Mouse (Mus musculus): ENCODE measurements around the gene Itpr2. TPM values are rescaled to one million over a fixed set of nuclear protein-coding genes. Genes with fewer than 3 reads are reported as not detected.

Itpr2 gene
- polyA plus RNA-seq (2012): 0.14 and 0.17 TPM in 2 replicates

DNA sequence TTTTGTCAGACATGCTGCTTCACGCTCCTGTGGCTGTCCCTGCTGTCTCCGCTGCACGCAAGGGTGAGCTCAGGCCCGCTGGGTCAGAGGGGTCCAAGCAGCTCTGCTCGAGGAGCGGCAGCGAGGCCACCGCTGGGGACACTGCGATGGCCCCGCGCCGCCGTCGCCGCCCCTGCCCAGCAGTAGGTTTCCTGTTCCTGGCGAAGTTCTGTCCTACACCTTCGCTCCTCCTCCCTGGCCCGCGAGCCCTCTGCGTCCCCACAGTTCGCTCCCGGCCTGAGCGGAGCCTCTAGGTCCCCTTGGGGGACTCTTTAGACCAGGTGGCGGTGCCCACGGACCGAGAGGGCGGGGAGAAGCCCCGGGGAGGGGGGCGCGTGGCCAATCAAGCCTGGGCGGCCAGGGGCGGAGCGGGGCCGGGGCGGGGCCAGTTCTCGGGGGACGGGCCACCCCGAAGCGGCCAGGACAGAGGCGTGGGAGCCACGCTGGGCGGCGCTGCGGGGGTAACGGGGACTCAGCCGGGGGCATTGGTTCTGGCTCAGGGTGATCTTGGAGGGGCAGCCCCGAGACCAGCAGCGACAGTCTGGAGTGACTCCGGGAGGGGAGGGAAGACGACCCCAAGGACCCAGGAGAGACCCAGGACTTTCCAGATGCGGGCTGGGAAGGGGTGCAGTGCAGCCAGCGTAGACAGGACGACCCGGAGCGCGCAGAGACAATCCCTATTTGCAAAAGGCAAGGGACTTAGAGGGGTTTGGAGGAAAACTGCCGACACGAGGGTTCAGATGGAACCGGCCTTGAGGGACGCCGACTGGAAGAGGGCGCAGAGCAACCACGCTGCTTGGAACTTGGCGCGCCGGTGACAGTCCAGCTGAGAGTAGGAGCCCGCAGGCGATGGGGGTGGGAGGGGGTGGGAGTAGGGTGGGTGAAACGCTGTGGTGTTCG is at the start of gene Itpr2:
Itpr2 (minus strand) TSS at position 358 of the 939 bp plus-strand sequence.
- peaks cover 31% of the 10 kb centered on the region for H3K27me3 ChIP-seq (ENCODE audit: control insufficient read depth)
- H3K4me1 ChIP-seq (ENCODE audit: control insufficient read depth): peaks cover 67% of the 10 kb centered on the region
- peak within 1 kb of the TSS; percentile 69 for H3K4me3 ChIP-seq (replicated peaks)
- TF ChIP-seq TAL1 (IDR thresholded peaks at IDR 0.05; ENCODE audit: low read length) (no peak), GATA1 (IDR thresholded peaks at IDR 0.05; ENCODE audit: low read length) (no peak)
- no peaks in the 10 kb centered on the region for H3K36me3 ChIP-seq (ENCODE audit: control insufficient read depth)
- H3K9me3 ChIP-seq (ENCODE audit: control insufficient read depth, low read length): no peaks in the 10 kb centered on the region

DNA sequence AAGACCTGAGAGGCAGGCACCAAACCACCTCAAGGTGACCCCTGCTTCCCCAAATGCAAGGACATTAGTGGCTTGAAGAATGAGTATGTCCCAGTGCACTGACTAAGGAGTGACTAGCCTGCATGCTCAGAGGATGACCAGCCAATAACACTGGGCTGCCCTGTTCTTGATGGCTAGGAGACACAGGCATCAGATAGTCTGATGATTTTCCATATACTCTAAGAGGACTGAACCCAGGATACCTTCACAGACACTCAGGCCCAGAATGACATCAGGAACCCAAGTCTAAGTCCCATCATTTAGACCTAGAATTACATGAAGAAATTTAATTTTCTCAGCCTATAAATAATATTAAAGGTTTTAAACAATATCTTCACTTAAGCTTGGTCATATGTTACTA is 49.3 kb upstream of the Itpr2 start:
- Histone ChIP-seq H3K27me3 (ENCODE audit: control insufficient read depth) (no peaks in the 10 kb centered on the region), H3K36me3 (ENCODE audit: control insufficient read depth) (peaks cover 89% of the 10 kb centered on the region), H3K4me1 (ENCODE audit: control insufficient read depth) (peaks cover 2% of the 10 kb centered on the region; the same call in 1 of the 2 replicates)

DNA sequence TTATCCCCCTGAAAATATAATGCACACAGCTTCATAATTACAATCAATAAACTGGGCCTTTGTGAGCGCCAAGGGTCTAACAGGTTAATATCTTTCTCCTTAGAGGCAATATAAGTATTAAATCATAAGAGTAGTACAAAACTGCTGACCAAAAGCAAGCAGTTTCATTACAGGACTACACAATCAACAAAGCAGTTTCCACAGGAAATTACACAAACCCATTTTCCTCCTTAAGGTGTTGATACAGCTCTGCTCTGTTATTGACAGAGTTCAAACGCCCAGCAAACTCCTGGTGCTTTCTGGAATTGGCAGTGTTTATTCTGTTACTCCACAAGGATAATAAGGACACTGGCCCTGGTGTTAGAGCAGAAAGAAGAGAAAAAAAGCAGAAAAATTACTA is 48.4 kb upstream of the Itpr2 start:
- TF ChIP-seq TAL1 (IDR thresholded peaks at IDR 0.05; ENCODE audit: low read length) (no peak), GATA1 (IDR thresholded peaks at IDR 0.05; ENCODE audit: low read length) (no peak)
- Histone ChIP-seq H3K27me3 (ENCODE audit: control insufficient read depth) (no peaks in the 10 kb centered on the region), H3K4me3 (replicated peaks) (no peak overlapping the region), H3K4me1 (ENCODE audit: control insufficient read depth) (peaks cover 2% of the 10 kb centered on the region; the same call in 1 of the 2 replicates), H3K36me3 (ENCODE audit: control insufficient read depth) (peaks cover 80% of the 10 kb centered on the region), H3K9me3 (ENCODE audit: control insufficient read depth, low read length) (no peaks in the 10 kb centered on the region)

More for the DNA sequence above, 49.3 kb upstream of the Itpr2 start:
- no peaks in the 10 kb centered on the region for H3K9me3 ChIP-seq (ENCODE audit: control insufficient read depth, low read length)
- TF ChIP-seq TAL1 (IDR thresholded peaks at IDR 0.05; ENCODE audit: low read length): no peak
- no peak for TF ChIP-seq GATA1 (IDR thresholded peaks at IDR 0.05; ENCODE audit: low read length)
- no peak overlapping the region for H3K4me3 ChIP-seq (replicated peaks)

DNA sequence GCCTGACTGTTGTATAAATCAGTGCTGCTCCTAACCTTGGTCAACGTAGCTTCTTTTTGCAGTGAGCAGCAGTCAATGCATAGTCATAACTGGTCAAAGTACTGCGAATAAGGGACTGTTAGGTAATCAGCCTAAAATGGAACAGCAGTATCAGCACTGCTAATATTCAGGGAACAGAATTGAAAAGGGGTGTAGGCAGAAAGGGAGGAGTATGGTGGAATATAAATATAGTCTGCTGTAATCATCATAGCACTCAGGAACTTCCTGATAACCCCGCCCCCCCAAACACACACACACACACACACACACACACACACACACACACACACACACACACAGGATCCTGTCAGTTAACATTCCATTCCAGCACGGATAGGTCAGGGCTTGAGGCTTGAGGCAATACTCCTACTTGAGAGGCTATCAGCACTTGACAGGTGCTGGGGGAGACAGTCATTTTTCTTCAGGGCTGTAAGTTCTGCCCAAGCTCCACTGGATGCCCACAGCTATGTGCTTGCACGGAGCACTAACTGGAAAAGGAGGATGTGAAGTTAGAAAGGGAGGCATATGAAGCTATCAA is 43.4 kb upstream of the Itpr2 start:
- Histone ChIP-seq H3K4me3 (replicated peaks) (no peak overlapping the region), H3K36me3 (ENCODE audit: control insufficient read depth) (peaks cover 32% of the 10 kb centered on the region), H3K27me3 (ENCODE audit: control insufficient read depth) (no peaks in the 10 kb centered on the region; the same call in 1 of the 2 replicates), H3K9me3 (ENCODE audit: control insufficient read depth, low read length) (no peaks in the 10 kb centered on the region), H3K4me1 (ENCODE audit: control insufficient read depth) (peaks cover 2% of the 10 kb centered on the region; the same call in 1 of the 2 replicates)
- TF ChIP-seq GATA1 (IDR thresholded peaks at IDR 0.05; ENCODE audit: low read length) (no peak), TAL1 (IDR thresholded peaks at IDR 0.05; ENCODE audit: low read length) (no peak)

DNA sequence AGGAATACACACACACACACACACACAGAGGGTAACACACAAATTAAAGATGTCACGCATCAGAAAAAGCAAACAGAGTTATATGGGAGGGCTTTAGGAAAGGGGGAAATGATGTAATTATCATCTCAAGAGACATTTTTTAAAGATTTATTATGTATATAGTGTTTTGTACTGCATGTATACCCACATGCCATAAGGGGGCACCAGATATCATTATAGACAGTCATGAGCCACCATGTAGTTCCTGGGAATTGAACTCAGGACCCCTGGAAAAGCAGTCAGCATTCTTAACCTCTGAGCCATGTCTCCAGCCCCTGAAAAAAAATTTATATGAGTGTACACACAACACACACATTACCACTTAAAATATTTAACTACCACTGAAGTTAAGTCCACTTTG is 42.6 kb upstream of the Itpr2 start:
- peaks cover 2% of the 10 kb centered on the region; the same call in 1 of the 2 replicates for H3K4me1 ChIP-seq (ENCODE audit: control insufficient read depth)

DNA sequence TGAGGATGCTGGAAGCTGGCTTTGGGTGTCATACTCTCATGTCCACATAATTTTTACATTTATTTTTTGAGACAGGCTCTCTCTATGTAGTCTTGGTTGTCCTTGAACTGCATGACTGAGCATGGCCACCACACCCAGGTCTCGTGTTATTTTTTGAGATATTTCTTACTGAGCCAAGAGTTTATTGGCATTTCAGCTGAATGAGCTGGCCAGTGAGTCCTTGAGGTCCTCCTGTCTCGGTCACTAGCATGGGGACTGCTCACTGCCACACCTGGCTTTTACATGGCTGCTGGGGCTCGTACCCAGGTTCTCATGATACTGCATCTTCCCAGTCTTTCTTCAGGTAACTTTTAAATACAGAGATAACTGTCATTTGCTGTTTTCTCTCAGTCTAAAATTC is 38.4 kb upstream of the Itpr2 start:
- TF ChIP-seq GATA1 (IDR thresholded peaks at IDR 0.05; ENCODE audit: low read length) (no peak), TAL1 (IDR thresholded peaks at IDR 0.05; ENCODE audit: low read length) (no peak)
- H3K27me3 ChIP-seq (ENCODE audit: control insufficient read depth): no peaks in the 10 kb centered on the region; the same call in 1 of the 2 replicates
- H3K4me1 ChIP-seq (ENCODE audit: control insufficient read depth): no peaks in the 10 kb centered on the region
- H3K9me3 ChIP-seq (ENCODE audit: control insufficient read depth, low read length): no peaks in the 10 kb centered on the region
- H3K36me3 ChIP-seq (ENCODE audit: control insufficient read depth): no peaks in the 10 kb centered on the region
- H3K4me3 ChIP-seq (replicated peaks): no peak overlapping the region

More for the DNA sequence above, 42.6 kb upstream of the Itpr2 start:
- Histone ChIP-seq H3K4me3 (replicated peaks) (no peak overlapping the region), H3K36me3 (ENCODE audit: control insufficient read depth) (peaks cover 24% of the 10 kb centered on the region), H3K27me3 (ENCODE audit: control insufficient read depth) (no peaks in the 10 kb centered on the region; the same call in 1 of the 2 replicates), H3K9me3 (ENCODE audit: control insufficient read depth, low read length) (no peaks in the 10 kb centered on the region)
- TF ChIP-seq GATA1 (IDR thresholded peaks at IDR 0.05; ENCODE audit: low read length): no peak
- TF ChIP-seq TAL1 (IDR thresholded peaks at IDR 0.05; ENCODE audit: low read length): no peak

DNA sequence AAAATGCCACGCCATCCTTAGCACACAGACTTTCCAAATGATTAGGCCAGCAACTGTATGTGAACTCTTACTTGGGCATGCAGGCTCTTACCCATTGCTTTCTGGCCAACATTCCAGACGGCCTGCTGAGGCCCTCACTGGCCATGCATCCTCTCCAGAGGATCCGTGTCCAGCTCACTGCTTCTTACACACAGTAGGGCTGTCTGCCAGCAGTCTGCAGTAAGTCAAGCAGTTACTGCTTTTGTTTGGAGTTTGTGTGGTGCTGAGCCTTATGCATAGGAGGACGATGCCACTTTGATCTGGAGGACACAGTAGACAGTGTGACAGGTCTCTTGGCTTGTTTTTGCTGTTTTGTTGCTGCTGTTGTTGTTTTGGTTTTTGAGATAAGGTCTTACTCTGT is 36.6 kb upstream of the Itpr2 start:
- Histone ChIP-seq H3K4me1 (ENCODE audit: control insufficient read depth) (no peaks in the 10 kb centered on the region), H3K36me3 (ENCODE audit: control insufficient read depth) (no peaks in the 10 kb centered on the region), H3K27me3 (ENCODE audit: control insufficient read depth) (no peaks in the 10 kb centered on the region; the same call in 1 of the 2 replicates), H3K9me3 (ENCODE audit: control insufficient read depth, low read length) (no peaks in the 10 kb centered on the region), H3K4me3 (replicated peaks) (no peak overlapping the region)
- TF ChIP-seq TAL1 (IDR thresholded peaks at IDR 0.05; ENCODE audit: low read length) (no peak), GATA1 (IDR thresholded peaks at IDR 0.05; ENCODE audit: low read length) (no peak)

DNA sequence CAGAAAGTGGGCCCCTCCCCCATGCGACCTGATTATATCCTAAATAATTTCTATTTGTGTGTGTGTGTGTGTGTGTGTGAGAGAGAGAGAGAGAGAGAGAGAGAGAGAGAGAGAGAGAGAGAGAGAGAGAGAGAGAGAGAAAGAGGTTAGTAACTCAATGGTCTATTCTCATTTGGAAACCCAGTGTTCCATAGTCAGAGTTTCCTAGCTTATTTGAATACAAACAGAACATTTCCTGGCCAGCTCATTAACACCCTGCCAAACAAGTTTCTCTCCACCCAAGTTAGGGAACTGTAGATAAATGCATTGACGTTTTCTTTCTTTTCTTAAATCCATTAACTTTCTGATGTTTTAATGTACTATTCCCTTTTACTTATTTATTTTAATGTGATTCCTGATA is 36.0 kb upstream of the Itpr2 start:
- H3K27me3 ChIP-seq (ENCODE audit: control insufficient read depth): no peaks in the 10 kb centered on the region; the same call in 1 of the 2 replicates
- no peaks in the 10 kb centered on the region for H3K9me3 ChIP-seq (ENCODE audit: control insufficient read depth, low read length)
- no peak for TF ChIP-seq GATA1 (IDR thresholded peaks at IDR 0.05; ENCODE audit: low read length)
- TF ChIP-seq TAL1 (IDR thresholded peaks at IDR 0.05; ENCODE audit: low read length): no peak
- H3K4me1 ChIP-seq (ENCODE audit: control insufficient read depth): no peaks in the 10 kb centered on the region
- no peaks in the 10 kb centered on the region for H3K36me3 ChIP-seq (ENCODE audit: control insufficient read depth)
- H3K4me3 ChIP-seq (replicated peaks): no peak overlapping the region

DNA sequence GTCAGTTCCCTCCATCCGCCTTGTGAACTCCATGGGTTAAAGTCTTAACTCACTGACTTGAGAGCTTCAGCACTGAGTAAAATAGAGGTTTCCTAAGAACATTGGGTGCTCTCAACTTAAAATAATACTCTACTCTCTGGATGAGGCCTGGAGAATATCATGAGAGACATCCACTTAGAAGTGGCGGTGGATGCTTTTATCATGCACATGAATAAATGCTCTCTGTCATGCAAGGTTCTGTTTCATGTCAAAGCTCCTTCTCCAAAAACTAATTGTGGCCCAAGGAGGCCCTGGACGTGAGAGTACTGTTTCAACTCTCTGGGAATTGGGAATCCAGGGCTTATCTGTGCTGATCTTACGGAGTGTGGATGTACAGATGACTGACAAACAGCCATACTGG is 35.1 kb upstream of the Itpr2 start:
- Histone ChIP-seq H3K36me3 (ENCODE audit: control insufficient read depth) (no peaks in the 10 kb centered on the region), H3K9me3 (ENCODE audit: control insufficient read depth, low read length) (no peaks in the 10 kb centered on the region), H3K4me1 (ENCODE audit: control insufficient read depth) (no peaks in the 10 kb centered on the region), H3K4me3 (replicated peaks) (no peak overlapping the region), H3K27me3 (ENCODE audit: control insufficient read depth) (no peaks in the 10 kb centered on the region; the same call in 1 of the 2 replicates)
- no peak for TF ChIP-seq GATA1 (IDR thresholded peaks at IDR 0.05; ENCODE audit: low read length)
- TF ChIP-seq TAL1 (IDR thresholded peaks at IDR 0.05; ENCODE audit: low read length): no peak
